Mouse (Mus musculus): ENCODE measurements around the gene Fbxo11.

Fbxo11 gene

DNA sequence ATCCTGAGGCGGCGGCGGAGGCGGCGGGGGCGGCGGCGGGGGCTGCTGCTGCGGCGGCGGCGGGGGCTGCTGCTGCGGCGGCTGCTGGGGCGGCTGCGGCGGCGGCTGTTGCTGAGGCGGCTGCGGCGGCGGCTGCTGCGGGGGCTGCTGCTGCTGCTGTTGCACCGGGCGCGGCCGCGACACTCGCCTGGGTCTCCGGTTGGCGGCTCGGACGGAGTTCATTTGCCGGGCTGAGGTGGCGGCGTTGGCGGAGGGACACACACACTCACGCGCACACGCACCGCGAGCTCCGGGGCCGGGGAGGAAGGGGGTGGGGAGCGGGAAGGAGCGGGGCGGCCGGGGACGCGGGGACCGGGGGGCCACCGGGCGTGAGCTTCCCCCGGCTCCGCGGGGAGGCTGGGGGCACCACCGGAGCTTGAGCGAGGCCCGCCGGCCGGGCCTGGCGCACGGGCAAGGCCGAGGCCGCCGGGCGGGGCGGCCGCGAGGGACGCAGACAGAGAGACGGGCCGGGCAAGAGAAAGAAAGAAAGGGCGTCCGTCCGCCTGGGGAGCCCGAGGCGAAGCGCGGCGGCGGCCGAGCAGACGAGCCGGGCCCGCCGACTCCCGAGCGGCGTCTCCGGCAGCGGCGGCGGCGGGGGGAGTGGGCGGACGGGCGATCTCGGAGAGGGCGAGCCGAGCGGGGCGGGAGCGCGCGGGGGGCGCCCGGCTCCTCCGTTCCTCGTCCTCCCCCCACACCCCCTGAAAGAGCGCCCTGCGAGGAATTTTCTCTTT is at the start of gene Fbxo11:
TSS of gene Fbxo11 (minus strand) at position 261 of the 770 bp plus-strand sequence.
- DNase-seq (ENCODE audit: low read depth, low spot score) = no peak

- DNase-seq (ENCODE audit: low read depth, low spot score) = no peak
Observed at GRCm38 (mm10) chr17:88113883-88114229, 48.8 kb upstream of the Fbxo11 start.

DNA sequence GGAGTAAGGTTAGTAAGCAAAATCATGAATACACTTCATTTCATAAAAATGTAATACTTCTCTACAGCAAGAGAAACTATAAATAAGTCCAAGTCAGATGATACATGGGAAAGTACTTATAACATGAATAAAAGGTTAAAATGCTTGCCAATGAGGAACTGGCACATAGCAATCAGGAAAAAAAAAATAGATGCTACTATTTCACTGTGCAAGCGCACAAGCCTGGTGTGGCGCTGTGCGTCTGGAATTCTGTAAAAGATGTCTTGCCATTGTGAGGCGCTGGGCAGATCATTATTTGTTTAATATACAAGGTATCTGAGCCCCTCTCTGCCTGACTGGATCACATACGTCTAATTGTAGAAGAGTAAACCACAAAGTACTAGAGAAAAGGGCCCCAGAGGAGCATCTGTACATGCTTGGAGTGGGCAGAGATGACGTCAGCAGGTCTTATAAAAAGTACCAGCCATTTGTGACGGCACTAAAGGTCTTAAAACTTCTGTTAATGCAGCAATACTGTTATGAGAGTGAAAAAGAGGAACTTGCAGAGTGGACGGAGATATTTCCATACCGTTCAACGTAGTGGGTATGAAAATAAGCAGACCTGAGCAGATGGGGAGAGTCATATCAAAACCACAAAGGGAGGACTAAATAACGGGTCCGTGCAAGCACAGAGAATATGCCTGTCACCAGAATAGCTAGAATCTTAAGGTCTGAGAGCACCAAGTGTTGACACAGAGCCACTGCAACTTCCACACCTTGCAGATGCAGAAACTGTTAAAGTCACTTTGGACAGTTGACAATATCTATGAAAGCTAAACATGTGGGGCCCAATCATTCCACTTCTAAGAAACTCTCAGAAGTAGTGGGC is 48.2 kb upstream of the Fbxo11 start:
- DNase-seq (ENCODE audit: low read depth, low spot score) = no peak

- no peak for DNase-seq (ENCODE audit: low read depth, low spot score)
Observed at GRCm38 (mm10) chr17:88111865-88112645, 47.0 kb upstream of the Fbxo11 start.

DNA sequence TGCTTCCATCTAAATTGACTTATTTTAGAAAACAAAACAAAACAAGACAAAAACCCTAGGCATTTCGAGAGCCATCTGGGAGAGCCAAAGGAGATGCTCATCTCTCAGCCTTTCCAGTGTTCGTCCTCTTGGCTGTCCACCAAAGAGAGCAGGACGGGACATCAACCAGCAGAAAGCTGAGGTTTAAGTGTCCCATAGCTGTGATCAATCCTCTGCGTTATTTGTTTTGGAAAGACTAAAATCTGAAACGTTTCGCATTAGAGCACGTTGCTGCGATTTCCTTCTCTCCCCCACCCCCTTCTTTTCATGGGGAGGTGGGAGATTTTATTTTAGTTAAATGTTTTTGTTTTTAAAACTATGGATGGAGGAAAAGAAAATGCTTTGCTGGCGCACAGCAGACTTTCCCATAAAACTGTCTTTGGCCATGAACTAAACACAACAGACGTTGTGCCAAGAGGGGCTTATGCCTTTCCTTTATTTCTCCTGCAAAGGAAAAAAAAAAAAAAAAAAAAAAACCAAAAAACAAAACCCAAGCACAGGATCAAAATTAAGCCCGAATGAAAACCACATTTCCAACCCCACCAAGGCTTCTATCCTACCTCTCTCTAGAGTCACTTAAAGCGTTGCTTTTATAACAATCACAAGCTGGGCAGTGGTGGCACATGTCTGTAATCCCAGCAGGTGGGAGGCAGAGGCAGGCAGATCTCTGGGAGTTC is 46.1 kb upstream of the Fbxo11 start:
- DNase-seq (ENCODE audit: low read depth, low spot score) = no peak

DNA sequence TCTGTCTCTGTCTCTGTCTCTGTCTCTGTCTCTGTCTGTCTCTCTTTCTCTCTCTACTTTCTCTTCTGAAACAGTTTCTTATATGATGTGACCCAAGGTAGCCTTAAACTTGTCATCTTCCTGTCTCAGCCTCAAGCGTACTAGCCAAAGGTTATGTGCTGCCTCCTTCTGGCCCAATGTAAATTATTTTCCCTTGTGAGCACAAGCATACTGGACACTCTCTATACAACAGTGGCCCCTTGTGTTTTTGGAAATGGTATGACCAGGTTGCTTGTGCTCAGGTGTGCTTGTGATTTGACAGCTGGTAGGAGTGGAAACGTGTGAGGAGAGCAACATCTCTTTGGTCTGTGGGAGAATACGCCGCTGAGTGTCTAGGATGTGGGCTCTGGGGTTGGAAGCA is 42.6 kb upstream of the Fbxo11 start:
- no peak for DNase-seq (ENCODE audit: low read depth, low spot score)

DNA sequence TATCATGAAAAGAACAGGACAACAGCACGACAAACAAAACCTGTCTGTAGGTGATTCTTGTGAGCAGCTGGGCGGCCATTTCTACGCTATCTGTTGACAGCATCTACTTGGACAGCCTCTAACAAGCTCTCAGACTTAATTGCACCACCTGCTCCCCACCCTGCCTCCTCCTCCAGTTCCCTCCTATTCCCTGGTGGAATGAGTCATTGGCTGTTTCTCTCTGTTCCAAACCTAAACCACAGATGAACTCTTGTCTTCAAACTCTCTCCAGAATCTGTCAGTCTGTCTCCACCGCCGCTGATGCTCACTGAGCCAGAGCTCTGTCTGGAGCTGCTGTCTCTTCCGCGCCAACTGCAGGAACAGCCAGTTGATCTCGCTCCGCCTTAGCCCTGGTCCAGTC is 41.3 kb upstream of the Fbxo11 start:
- DNase-seq (ENCODE audit: low read depth, low spot score) = no peak

- DNase-seq (ENCODE audit: low read depth, low spot score) = no peak
Observed at GRCm38 (mm10) chr17:88102597-88102996, 37.5 kb upstream of the Fbxo11 start.

GRCm38 (mm10) chr17:88098181-88098852 is 33.2 kb upstream of the Fbxo11 start:
- no peak for DNase-seq (ENCODE audit: low read depth, low spot score)

- no peak for DNase-seq (ENCODE audit: low read depth, low spot score)
Observed at GRCm38 (mm10) chr17:88097543-88097942, 32.5 kb upstream of the Fbxo11 start.

DNA sequence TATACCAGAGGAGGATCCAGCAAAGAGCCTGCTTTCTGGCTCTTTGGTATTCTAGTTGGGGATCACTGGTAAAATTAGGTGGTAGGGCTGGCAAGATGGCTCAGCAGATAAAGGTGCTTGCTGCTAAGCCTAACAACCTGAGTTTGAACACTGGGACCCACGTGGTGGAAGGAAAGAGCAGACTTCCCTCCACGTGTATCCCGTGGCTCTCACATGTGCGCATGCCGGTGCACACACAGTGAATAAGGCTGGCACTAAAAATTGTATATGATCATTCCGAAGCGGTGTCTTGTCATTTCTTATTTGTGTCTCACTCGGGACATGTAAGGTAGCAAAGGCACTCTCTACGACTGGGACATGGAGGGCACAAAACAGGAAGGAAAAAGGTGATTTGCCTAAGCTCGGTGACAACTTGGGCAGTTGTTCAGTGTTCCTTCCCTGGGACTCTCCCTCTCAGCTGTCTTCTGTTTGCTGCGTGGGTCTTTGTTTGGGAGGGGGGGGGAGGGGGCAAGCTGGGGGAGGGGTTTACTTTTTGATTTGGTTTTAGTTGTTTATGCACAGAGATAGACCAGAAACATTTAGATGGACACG is 31.8 kb upstream of the Fbxo11 start:
- DNase-seq (ENCODE audit: low read depth, low spot score) = no peak

GRCm38 (mm10) chr17:88095517-88096198 is 30.6 kb upstream of the Fbxo11 start:
- no peak for DNase-seq (ENCODE audit: low read depth, low spot score)

DNA sequence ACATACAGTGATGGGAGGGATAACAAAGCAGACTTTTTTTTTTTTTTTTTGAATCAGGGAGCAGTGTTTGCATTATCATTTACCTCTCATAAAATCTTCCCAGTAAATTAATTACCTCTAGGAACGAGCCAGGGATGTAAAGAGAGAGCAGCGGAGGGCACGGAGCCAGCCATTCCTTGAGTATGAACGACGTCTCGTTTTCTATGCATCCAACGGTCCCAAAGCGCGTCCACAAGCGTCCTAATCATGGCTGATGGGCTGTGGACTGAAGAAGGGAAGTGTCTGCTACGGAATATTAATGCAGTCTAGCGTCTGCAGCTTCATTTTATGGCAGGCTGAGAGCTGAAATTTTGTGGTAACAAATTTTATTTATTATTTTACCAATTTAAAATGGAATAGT is 29.2 kb upstream of the Fbxo11 start:
- DNase-seq (ENCODE audit: low read depth, low spot score) = no peak

DNA sequence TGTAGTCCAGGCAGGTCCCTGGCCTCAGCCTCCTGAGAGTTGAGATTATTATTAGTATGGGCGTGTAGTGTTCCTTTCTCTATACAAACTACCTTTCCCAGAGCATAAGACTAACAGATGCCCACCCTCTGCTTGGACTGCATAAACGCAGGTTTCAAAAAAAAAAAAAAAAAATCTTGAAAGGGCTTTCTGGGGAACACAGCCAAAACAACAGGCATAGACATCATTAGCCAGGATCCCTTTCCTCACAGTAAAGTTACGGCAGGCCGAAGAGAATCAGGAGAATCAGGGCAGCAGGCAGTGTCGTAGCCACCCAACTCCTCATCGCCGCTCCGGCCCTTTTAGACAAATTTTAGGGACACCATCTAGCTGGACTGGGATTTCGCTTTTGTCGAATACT is 28.7 kb upstream of the Fbxo11 start:
- DNase-seq (ENCODE audit: low read depth, low spot score) = no peak

DNA sequence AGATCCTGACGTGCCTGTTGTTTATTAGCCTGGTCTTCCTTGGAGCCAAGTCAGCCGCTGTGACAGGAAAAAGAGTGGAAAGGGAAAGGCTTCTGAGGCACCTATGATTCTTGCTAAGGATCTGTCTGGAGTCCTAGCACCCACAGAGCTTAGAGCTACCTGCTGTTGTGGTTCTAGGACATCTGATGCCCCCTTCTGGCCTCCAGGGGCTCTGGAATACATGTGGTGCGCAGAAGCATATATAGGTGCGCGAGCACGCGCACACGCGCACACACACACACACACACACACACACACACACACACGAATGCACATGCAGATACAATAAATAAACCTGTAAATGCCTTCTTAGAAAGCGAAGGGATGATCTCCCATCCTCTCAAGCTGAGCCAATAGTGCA is 20.9 kb upstream of the Fbxo11 start:
- DNase-seq (ENCODE audit: low read depth, low spot score) = no peak

- DNase-seq (ENCODE audit: low read depth, low spot score) = no peak
Observed at GRCm38 (mm10) chr17:88081446-88081845, 16.4 kb upstream of the Fbxo11 start.

DNA sequence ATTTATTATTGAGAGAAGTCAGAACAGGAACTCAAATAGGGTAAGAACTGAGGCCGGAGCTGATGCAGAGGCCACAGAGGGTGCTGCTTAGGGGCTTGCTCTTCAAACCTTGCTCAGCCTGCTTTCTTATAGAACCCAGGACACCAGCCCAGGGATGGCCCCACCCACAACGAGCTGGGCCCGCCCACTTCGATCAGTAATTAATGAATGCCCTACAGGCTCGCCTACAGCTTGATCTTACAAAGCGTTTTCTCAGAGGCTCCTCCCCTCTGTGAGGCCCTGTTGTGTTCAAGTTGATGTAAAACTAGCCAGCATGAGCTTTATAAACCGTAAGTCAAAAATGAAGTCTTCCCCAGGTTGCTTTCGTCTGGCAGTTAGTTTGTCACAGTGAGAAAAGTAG is 14.7 kb upstream of the Fbxo11 start:
- no peak for DNase-seq (ENCODE audit: low read depth, low spot score)

- no peak for DNase-seq (ENCODE audit: low read depth, low spot score)
Observed at GRCm38 (mm10) chr17:88072047-88072446, 7.0 kb upstream of the Fbxo11 start.

- no peak for DNase-seq (ENCODE audit: low read depth, low spot score)
Observed at GRCm38 (mm10) chr17:88068024-88068719, 3.1 kb upstream of the Fbxo11 start.
